Mouse (Mus musculus): ENCODE results near the gene Pde6h. TPM values are rescaled to one million over a fixed set of nuclear protein-coding genes. Genes with fewer than 3 reads are reported as not detected.

The Pde6h gene
- total RNA-seq, 2 experiments from 2014 or later: 0.82 to 1.1 TPM

DNA sequence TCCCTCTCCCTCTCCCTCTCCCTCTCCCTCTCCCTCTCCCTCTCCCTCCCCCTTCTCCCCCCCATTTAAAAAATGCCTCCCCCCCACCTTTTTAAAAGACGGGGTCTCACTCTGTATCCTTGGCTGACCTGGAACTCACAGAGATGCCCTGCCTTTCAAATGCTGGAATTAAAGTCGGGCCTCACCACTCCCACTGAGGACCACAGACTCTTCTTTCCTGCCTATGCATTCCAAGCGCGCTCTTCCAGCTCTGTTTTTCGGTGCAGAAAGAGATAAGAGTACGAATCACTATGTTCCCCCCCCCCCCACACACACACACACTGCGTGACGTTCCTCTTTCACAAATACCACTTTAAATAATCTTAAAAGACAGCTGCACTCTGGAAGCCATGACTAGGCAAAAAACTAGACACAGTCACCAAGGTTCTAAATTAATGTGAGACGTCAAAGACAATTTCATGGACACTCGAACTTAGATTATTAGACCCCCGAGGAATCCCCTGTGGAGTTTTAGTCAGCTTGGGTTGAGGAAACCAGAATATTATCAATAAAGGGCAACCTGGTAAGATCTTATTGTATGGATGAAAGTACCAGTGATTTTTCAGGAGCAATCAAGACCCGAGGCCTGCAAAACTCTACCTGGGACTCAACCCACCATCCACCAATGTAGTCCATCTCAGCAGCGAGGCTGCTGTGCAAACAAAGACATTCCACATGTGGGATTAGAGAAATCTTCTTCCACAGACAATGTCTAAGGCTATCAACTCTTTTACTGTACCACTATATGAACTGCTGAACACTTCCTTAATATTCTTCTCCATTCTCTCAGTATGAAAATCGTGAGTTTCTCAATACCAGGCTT lies 15.9 kb downstream of the Pde6h start:
- DNase-seq (ENCODE audit: low spot score in 2 of 2): no peak

DNA sequence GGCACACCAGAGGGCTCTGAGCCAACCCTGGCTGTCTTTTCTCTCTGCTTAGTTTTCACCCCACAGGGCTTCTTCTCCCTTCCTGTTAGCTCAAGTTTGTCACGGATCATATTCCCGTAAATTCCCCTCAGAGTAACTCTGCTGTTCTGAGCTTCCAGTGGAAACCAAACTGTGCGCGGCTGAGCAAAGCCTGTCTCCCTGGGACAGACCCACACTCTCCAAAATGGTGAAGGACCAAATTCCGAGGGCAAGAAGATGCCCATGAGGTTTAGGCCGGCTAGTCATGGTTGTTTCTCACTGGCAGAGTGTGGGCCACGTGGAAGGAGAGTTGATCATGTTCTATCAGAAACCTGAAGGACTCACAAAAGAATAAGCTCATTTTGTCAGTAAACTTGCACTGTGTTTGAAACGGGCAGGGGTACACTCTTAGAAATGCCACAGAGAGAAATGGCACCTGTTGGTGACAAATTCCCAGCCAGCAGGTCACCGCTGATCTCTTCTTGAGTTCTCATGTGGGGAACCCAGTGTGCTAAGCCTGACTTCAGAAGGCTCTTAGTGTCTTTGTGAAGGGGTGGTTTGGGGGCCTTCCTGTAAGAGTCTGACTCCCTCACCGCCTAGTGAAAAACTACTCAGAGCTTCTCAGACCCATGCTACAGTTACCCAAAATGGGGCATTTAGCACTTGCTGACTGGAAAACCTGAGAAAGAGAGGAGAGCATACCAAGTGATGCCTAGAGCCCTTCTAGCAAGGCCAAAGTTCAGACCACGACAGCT lies 16.7 kb downstream of the Pde6h start:
- DNase-seq (ENCODE audit: low spot score in 2 of 2): no peak

DNA sequence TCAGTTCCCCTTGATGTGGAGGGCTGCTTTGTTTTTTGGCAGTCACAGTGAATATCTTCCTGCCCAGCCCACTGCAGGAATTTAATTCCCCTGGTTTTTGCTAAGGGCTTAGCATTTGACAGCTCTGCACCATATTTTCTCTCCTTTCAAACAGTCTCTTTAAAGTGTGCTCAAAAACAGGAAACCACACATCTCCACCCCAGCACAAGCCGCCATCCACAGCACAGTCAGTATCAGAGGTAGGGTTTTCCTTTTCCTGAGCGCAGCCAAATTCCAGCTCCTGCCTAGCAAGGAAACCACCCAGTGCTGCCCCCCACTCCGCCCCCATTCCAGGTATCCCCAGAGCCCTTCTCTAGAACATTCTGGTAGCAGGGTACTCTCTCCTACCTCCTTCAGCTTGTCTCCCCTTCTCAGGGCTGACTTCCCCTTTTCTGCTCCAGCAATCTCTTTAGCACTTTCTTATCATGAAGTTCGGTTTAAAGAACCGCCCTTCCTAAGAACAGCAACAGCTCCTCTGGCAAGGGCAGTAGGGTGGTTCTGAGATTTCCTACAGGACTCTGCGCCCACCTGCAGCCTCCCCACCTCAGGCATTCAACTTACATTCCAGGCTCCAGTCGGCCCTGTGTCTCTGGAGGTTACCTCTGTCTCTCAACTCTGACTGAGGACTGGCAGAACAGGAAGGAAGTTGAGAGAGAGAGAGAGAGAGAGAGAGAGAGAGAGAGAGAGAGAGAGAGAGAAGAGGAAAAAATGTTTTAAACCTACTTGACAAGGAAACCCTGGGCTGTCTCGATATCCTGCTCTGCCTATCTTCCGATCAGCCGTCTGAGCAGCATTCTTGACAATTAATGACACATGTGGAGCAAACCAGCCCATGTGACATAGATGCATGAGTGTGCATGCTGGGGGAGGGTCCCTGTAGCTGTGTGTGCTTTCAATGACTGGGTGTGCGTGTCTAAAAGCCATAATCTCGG lies 17.7 kb downstream of the Pde6h start, which contains the start of gene Arhgdib:
Arhgdib (minus strand) TSS at position 849 of the 971 bp plus-strand sequence.
- DNase-seq (ENCODE audit: low spot score in 2 of 2): peak in 1 of 2 experiments; percentile 9

DNA sequence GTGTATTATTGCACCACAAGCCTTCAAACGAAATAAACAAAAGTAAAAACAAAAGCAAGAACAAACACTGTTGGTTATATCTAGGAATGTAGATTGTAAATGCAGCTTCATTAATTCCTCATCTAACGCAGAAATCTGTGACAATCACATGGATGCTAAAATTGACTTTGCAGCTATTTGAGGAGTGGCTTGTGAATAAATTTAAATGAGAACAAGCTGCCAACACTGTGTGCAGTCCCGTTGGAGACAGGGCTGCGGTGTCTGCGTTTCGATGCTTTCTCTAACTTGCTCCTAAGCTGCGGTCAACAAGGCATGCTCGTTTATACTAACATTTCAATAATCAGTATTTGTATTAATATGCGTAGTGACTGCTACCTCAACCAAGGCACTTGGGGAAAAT lies 18.6 kb downstream of the Pde6h start:
- no peak for DNase-seq (ENCODE audit: low spot score in 2 of 2)

DNA sequence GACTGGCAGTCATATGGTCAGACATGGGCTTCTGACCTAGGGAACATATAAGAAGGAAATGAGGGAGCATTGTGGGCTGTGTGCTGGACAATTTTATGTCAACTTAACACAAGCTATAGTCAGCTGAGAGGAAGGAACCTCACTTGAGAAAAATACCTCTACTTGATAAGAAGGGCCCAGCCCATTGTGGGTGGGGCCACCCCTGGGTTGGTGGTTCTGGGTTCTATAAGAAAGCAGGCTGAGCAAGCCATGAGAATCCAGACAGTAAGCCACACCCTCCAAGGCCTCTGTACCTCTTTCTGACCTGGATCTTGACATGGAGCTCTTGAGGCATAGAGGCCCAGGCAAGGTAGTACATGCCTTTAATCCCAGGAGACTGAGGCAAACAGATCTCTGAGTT lies 19.8 kb downstream of the Pde6h start:
- no peak for DNase-seq (ENCODE audit: low spot score in 2 of 2)

DNA sequence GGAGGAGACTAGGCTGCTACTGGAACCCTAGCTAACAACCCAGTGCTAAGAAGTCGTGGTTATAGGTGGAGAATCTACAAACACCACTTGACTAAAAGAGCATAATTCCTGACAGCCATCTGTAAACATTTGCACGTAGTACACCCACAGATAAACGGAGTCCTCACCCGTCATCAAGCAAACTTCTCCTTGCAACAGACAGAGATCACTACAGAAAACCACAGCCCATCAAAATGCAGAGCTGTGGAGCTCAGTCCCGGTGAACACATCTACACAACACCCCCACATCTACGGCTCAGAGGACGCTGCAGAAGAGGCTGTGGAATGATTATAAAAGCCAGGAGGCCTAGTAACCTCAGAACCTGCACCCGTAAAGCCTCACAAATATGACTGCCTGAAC lies 20.9 kb downstream of the Pde6h start:
- no peak for DNase-seq (ENCODE audit: low spot score in 2 of 2)

DNA sequence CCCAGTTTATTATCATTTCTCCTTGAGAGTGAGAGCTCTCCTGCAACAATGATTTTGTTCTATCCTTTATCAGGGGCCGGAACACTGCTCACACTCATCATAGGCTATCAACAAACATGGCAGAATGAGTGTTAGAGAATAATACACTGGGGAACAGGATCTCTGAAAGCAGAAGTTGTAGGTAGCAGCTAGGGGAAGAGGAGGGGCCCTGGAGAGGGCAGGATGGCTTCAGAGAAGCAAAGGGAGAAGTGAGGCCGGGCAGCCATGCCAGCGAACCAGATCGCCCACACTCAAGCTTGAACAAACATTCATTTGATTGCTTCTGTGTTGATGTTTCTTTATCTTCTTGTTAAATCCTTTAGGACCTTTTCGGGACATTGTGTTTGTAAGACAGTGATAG lies 22.6 kb downstream of the Pde6h start:
- DNase-seq (ENCODE audit: low spot score in 2 of 2): no peak

DNA sequence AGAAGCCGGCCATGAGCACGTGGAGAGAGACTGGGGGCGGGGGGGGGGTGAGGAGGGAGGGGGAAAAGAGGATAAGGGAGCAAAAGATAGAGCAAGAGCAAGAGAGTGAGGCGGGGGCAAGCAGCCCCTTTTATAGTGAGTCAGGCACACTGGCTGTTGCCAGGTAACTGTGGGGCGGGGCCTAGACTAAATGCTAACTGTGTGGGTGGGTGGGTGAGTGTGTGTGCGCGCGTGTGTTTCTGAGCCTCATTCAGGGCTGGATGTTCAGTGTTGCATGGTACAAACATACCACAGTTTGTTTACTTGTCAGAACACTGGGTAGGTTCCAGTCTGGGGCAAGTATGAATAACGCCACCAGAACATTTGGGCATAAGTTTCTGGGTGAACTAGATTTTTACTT lies 23.3 kb downstream of the Pde6h start:
- no peak for DNase-seq (ENCODE audit: low spot score in 2 of 2)

DNA sequence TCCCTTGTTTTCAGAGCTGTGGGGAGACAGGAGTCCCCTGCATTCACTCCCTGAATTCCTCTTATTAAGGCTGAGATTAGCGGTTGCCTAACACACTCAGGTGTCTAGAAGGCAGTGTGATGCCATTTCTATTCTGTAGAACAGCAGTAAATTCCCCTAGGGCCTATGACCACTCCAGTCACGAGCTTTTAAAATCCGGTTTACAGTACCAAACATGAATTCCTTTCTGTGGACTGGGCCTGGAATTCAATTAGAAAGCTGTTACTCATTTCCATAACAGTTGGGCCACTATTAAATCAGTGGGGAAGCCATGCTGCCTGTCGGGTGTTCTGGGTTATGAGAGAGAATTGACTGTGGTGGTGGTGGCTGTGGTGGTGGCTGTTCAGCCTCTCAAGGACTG lies 24.1 kb downstream of the Pde6h start:
- DNase-seq (ENCODE audit: low spot score in 2 of 2): no peak

DNA sequence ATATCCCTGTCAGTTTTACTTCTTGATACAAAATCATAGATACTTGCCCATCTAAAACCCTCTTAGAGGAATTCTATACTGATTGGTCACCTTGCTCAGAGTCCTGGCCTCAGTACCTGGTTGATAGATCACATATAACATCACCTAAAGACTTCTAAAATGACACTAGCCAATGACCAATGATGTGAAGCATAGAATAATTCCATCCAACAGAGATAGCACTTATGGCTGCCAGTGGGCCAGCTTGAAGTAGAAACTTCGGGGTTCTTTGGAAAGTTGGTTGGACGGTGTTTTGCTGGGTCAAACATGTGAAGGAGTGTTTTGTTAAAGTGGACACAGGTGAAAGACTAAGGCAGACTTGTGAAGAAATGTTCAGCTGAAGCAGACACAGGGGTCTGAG lies 26.5 kb downstream of the Pde6h start:
- DNase-seq (ENCODE audit: low spot score in 2 of 2): no peak

DNA sequence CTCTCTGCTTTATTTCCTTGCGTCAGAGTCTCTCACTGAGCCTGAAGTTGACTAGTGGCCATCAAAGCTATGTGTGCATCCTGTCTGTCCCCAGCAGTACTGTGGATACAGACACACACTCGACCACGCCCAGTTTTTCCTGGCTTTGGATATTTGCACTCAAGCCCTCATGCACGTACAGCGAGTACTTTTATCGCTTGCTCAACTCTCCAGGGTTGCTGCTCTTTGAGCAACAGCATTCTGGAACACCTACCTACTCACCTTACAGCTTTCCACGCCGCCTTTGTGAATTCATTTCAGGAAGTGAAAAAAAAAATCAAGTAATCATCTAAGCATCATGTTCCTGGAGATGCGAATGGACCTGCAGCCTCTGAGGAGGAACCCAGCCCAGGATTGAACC lies 29.3 kb downstream of the Pde6h start:
- no peak for DNase-seq (ENCODE audit: low spot score in 2 of 2)

DNA sequence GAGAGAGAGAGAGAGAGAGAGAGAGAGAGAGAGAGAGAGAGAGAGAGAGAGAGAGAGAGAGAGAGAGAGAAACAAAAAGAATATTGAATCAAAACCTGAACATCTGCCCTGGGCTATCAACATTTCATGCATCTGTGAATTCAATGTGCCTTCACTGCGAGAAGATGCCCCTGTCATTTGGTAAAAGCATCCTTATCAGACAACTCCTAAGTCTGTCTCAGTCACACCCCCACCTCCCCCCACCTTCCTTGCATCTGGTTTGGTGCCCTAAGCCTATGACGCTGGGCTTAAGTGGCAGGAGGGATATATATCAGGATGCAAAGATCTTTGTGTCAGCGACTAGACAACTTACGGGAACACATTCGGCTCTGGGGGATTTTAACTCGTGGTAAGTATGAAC lies 30.6 kb downstream of the Pde6h start:
- no peak for DNase-seq (ENCODE audit: low spot score in 2 of 2)

DNA sequence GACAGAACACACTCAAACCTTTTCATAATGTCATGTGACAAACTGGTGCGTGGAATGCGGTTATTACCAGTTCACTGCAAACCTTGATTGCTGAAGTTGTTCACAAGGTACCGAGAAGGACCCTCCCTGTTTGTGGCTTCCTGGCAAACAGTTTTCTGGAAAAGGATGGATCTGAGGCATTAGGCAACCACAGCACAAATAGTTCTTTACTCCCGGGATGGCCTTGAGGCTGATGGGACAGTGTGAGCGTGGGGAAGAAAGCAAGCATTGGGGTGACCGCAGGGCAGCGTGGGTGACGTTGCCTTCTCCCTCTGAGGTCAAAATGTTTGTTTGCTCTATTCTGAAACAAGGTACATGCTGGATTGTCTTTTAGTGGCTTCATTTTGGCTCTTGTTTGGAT lies 31.1 kb downstream of the Pde6h start:
- DNase-seq (ENCODE audit: low spot score in 2 of 2): no peak

DNA sequence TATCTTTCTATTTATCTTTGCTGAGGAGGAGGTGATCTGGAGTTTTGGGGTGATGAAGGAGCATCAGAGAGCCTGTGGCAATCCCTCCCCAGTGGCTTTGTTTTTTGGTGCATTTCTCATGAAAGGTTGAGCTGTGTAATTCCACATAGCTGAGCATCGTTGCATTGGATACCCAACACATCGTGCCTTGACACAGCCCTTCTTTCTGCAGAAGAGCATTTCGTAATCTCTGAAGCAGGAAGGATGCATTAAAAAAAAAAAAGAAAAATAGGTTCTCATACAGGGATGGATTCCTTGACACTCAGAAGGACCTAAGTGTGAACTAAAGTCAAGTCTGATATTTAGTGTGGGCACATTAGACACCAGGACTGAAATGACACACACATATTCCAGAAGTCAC lies 31.6 kb downstream of the Pde6h start:
- DNase-seq (ENCODE audit: low spot score in 2 of 2): no peak

DNA sequence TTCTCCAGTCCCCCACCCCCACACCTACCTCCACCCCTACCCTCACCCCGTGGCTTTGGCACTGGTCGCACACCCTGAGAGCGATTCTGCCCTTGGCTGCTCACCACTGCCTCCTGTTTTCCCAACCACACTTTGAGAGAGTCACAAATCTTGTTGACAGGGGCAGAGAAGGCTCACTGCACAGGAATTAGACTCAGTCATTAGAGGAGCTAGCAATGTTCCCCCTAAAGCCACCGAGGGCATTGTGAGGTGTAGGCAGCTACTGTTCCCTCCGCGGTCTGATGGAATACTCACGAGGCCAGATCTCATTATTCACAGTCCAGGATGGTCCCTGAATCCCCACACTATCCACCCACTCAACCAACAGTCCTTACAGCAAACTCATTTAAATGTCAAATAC lies 33.4 kb downstream of the Pde6h start:
- DNase-seq (ENCODE audit: low spot score in 2 of 2): no peak

DNA sequence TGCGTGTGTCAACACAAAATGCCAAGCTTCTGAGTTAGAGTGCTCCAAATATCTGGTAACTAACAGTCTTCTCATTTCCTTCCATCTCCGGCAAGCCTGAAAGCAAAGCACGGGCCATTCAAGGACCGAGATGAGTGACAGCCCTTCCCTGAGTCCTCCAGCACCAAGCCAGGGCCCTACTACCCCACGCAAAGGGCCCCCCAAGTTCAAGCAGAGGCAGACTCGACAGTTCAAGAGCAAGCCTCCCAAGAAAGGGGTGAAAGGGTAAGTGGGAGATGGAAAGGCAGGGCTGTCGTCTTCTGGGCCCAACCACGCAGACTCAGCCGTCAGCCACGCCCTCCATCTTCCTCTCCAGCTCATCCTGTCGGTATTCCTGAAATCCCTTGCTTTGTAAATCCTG lies 35.5 kb downstream of the Pde6h start:
- DNase-seq (ENCODE audit: low spot score in 2 of 2): no peak

DNA sequence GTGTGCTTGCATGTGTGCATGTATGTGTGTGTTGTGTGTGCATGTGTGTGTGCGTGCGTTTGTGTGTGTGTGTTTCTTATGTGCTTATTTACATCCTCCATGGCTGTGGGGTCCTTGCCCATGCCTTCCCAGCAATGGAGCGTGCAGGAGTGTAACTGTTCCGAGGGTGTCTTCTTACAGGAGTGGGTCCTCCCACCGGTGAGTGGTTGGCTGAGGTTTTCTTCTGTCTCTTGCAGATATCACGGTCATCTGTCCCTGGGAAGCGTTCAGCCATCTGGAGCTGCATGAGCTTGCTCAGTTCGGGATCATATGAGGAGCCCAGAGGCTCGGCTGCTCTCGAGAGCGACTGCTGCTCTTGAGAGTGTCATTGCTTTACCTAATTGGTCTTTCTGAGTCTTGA lies 39.3 kb downstream of the Pde6h start:
- DNase-seq (ENCODE audit: low spot score in 2 of 2): no peak

DNA sequence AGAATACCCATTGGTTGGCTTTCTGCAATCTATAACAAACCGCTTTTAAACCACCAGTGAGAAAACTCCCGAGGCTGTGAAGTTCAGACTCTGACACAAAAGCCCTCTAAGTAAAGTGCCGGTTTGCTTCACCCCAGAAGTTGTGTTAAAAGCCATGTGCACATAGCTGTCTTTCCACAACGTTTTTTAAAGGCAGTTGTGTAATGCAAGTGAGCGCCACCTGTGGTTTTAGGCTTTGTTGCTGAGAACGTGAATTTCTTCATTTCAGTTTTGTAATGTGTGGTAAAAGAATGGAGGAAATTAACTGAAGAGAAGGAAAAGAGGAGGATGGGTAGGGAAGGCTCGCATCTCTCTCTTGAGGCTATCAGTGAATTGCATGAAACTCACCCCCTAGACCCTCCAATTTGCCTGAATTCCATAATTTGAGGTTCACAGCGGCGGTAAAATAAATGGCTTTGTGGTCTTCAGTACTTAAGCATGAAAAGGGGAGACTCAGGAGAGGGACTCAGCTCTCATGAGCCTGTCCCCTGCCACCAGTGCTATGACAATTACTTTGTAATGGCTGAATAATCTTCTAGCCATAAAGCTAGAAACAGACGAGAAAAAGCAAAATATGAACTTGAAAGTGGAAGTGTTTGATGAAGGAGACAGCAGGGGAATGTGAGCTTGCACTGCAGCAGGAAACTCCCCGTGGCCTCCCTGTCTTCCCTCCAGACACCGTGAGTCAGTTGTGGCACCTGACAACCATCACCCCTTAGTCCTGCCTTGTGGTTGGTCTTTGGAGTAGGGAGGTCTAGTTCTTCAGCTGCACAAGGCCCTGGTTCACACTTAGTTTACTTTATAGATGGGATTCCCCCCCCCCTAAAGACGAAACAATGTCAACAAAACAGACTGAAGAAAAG lies 41.2 kb downstream of the Pde6h start:
- no peak for DNase-seq (ENCODE audit: low spot score in 2 of 2)

DNA sequence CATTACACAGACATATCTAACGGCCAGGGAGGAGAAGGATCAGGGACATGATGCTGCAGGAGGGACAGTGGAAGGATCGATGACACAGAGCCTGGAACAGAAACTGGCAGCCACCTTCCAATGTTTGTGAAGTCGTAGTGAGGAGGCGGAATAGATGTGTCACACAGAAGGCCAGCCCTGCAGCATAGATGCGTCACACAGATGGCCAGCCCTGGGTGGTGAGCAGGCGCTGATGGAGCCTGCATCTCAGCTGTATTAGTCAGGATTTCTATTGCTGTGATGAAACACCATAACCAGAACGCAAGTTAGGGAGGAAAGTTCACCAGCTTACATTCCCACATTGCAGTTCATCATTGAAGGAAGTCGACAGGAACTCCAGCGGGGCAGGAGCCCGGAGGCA lies 42.3 kb downstream of the Pde6h start:
- peak; percentile 18 to 24 for DNase-seq (ENCODE audit: low spot score in 2 of 2)

DNA sequence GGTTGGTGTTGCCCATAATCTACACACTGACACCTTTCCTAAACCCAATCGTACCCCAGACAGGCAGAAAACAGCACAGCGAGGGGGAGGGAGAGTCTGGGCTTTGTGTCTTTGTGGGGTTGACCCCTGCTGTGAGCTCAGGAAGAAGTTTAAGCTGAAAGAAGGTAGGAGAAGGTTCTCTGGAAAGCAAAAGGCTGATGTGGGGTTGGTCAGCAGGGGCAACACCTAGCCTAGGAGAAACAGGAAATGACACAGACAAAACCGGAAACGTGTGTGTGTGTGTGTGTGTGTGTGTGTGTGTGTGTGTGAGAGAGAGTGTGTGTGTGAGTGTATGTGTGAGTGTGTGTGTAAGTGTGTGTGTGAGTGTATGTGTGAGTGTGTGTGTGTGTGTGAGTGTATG lies 43.8 kb downstream of the Pde6h start:
- DNase-seq (ENCODE audit: low spot score in 2 of 2): no peak

All from left cerebral cortex, adult 18-20 months (tissue).